Mouse (Mus musculus) kidney, adult 2 months (tissue): ENCODE results near the gene S100a7a.

Experiments used
- CTCF ChIP-seq: fragments of 200-500 bp; conservative IDR thresholded peaks from 2 replicates; pipeline ENCODE4 v1.5.1; 2011; ENCODE audit warnings: low read depth, mild to moderate bottlenecking, control low read depth, low read length, moderate library complexity, mixed read lengths; ENCODE audit not compliant: insufficient read depth, insufficient read length
- POLR2A ChIP-seq: fragments of 200-500 bp; IDR thresholded peaks from one replicate; pipeline ENCODE4 v1.6.1; 2011; ENCODE audit warnings: low read depth, low read length, control low read depth

DNA sequence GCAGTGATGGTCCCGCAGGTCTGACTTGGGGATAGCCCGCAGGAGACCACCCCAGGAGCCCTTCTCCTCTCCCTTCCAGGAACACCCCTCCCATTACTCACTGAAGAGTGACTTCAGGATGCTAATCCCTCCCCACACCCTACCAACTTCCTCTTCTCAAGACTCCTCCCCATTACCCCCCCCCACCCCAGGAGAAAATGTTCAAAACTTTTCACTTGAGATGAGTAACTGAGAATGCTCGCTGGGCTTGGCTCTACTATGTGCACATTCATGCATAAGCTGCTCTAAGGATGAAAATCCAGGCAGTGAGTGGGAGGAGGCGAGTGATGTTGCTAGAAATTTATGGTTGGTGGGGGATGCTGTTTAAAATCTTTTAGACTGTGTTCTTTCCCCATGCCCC lies 41.8 kb upstream of the S100a7a start:
- TF ChIP-seq POLR2A (no peak), CTCF (no peak)
